Mouse (Mus musculus) CD8-positive naive resting alpha-beta T cell, adult 2 months (primary cell): Measurements from ENCODE around the gene Sf3b2.
A peak's percentile ranks its signal among the peaks of the same experiment; 100 is the strongest.
"Not testable (repeated sequence)": the region's sequence is repeated elsewhere in the genome, so short reads cannot be mapped to it uniquely, and the experiment has no call there.

Experiments
- DNase-seq, 2 experiments: peaks; one replicate each; pipeline ENCODE4 v3.0.0; 2022; ENCODE audit warnings: low read depth in 2 of 2, low spot score in 2 of 2

Sf3b2 gene

GRCm38 (mm10) chr19:5273916-5274315, 21.3 kb downstream of the Sf3b2 start:
- DNase-seq: no peak

DNA sequence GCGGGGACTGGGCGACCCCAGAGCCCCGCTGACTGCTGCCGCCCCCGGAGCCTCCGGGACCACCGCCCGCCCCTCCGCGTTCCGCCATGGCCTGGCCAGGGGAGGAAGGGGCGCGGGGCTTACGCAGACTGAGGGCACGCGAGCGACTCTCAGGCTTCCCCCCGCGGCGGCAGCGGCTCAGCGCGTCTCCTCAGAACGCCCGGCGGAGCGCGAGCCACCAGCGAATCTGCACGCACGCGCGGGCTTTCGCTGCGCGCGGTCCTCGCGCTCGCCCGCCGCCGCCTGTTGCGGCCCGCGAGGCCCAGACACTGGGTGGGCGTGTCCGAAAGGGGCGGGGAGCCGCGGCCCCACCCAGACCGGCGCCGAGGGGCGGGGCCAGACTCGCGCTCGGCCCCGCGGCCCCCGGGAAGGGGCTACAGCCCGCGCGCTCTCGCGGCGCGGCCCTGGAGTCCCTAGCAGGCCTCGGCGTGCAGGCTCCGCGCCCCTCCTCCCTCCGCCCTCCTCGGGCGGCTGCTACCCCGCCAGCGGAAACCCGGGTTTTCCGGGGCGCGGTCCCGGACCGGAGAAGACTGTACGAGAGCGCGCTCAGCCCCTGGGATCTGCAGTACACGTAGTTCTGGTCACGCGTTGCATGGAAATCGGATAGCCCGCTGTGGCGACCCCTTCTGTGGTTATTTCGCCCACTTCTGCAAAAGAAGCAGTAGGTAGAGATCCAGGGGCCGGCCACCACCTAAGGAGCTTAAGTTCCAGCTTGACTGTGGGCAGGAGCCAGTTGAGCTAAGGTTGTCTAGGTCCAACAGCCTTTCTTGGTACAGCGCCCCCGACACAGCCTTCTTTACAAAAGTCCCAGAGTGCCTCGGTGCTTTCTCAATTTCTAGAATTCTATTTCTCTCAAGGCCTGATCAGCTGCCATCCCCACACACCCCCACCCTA, 22.2 kb downstream of the Sf3b2 start, which contains the start of gene Pacs1:
Gene Pacs1 (minus strand): TSS at position 319 of the 933 bp plus-strand sequence.
- peak; percentile 80 to 87 for DNase-seq

GRCm38 (mm10) chr19:5272326-5272795, 22.9 kb downstream of the Sf3b2 start:
- peak; percentile 17 to 22 for DNase-seq

- no peak for DNase-seq
These were observed 23.8 kb downstream of the Sf3b2 start for GRCm38 (mm10) chr19:5271430-5271829.

GRCm38 (mm10) chr19:5269392-5269791, 25.9 kb downstream of the Sf3b2 start:
- DNase-seq: no peak

- no peak for DNase-seq
These were observed 26.4 kb downstream of the Sf3b2 start for GRCm38 (mm10) chr19:5268875-5269274.

DNA sequence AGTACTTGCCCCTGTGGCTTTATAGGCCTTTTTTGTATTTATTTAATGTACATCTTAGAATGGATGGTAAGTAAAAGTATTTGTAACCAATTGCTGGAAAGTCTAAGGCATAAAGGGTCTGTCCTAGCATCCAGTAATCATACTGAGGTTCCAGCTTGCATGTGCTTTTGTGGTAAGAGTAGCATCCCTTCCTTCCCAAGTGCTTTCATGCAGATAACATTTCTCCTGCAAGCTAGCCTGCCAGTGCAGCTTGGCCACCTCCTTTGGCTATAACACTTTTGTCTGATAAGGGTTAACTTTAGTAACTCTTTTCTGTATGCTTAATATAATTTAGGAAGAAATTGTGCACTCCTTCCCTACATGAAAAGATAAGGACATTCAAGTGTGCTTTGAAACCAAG, 27.2 kb downstream of the Sf3b2 start:
- no peak for DNase-seq

DNA sequence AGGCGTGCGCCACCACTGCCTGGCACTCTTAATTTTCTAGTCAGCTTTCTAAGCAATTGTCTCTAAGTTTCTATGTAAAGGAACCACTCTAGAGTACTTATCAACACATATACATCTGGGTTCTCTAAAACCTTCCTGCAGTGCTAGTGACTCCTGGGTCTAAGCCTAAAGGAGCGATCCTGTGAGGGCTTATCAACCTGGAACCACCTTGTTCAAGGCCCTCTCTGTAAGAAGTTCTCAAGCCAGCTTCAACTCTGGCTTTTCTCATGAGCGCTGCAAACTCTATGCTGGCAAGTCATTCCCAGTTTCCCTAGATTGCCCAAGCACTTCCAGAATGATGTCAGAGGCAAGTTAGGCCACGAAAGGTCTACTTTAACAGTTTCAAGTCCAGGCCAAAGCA, 28.2 kb downstream of the Sf3b2 start:
- no peak for DNase-seq

- DNase-seq: peak; percentile 37 to 70
These were observed 38.1 kb downstream of the Sf3b2 start for GRCm38 (mm10) chr19:5257140-5257539.

GRCm38 (mm10) chr19:5236981-5237380, 58.3 kb downstream of the Sf3b2 start:
- DNase-seq: not testable (repeated sequence)

DNA sequence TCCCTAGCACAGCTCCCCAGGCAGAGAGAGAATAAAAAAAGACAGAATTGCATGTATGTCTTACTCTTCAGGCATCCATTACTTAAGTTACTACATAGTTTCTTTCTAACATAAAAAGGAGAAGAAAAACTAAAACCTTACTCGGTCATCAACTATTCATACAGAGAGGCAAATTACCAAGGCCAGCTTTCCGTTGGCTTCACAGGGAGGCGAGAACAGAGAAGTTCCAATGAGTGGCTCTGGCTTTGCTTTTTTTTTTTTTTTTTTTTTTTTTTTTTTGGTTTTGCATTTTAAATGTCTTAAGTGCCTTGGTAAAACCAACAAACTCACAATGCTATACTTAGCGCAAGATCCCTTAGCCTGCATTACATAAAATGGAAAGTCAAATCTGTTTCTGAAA, 62.6 kb downstream of the Sf3b2 start:
- no peak for DNase-seq

- no peak for DNase-seq
These were observed 65.1 kb downstream of the Sf3b2 start for GRCm38 (mm10) chr19:5230110-5230509.

DNA sequence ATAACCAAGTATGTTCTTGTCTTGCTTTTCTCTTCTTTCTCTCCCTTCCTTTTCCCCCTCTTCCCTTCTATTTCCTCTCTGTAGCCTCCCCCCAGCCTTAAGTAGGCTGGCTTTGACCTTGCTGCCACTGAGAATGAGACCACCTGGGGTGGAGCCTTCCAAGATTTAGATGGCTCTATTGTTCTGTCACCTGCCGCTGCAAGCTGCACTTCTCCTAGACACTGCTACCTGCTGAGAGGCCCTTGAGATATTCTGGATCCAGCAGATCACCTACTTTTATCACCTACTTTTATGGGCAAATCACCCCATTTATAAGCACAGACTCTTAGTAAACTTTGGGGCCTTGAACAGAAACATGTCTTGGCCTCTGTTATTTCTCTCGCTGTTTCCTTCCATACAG, 70.6 kb downstream of the Sf3b2 start:
- no peak for DNase-seq

DNA sequence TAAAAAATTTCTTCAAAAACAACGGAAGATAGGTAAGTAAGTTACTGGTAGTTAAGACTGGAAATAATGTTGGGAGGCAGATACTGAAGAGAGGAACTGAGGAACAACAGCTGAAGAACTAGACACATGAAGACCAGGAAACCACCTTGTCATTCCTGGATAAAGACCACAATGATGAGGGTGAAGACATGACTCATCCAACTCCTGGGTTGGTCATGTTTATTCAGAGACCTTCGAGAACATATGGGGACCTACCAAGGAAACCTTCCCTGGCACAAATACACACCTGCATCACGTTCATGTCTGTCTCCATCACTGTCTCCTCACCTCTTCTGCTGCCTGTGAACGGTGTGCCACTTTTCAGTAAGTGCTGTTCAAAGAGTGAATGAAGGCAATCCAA, 71.2 kb downstream of the Sf3b2 start:
- no peak for DNase-seq
